Mouse (Mus musculus) C2C12 (cell line): ENCODE measurements around the gene Enho.
"Not testable (repeated sequence)": the region's sequence is repeated elsewhere in the genome, so short reads cannot be mapped to it uniquely, and the experiment has no call there.

Experiments used
- CEBPB ChIP-seq: IDR thresholded peaks from one replicate; pipeline ENCODE4 v1.6.1; 2011; ENCODE audit warnings: low read depth, mild to moderate bottlenecking, control low read depth, moderate library complexity
- CTCF ChIP-seq: IDR thresholded peaks from one replicate; pipeline ENCODE4 v1.5.1; 2011; ENCODE audit not compliant: control insufficient read depth, insufficient read depth, insufficient read length
- FOSL1 ChIP-seq: IDR thresholded peaks from one replicate; pipeline ENCODE4 v1.8.0; 2011; ENCODE audit warnings: mild to moderate bottlenecking, low read length; ENCODE audit not compliant: poor library complexity, insufficient read depth, severe bottlenecking
- MAX ChIP-seq: IDR thresholded peaks from one replicate; pipeline ENCODE4 v1.6.1; 2011; ENCODE audit warnings: mild to moderate bottlenecking, control low read depth
- MYOD1 ChIP-seq: IDR thresholded peaks from one replicate; pipeline ENCODE4 v1.6.1; 2011; ENCODE audit warnings: low read depth; ENCODE audit not compliant: control insufficient read depth, insufficient read length
- MYOG ChIP-seq: IDR thresholded peaks from one replicate; pipeline ENCODE4 v1.6.1; 2011; ENCODE audit not compliant: control insufficient read depth, insufficient read length; ENCODE audit errors: extremely low read depth
- USF1 ChIP-seq: IDR thresholded peaks from one replicate; pipeline ENCODE4 v1.6.1; 2011; ENCODE audit warnings: low read depth, mild to moderate bottlenecking, control low read depth, moderate library complexity

GRCm38 (mm10) chr4:41684931-41685453 is 44.9 kb upstream of the Enho start:
- TF ChIP-seq CTCF, MYOD1, MAX, CEBPB, MYOG, USF1, FOSL1: not testable (repeated sequence)
